Mouse (Mus musculus) thymus, adult 2 months (tissue): ENCODE data around the gene Cyp11a1. TPM values are rescaled to one million over a fixed set of nuclear protein-coding genes. Genes with fewer than 3 reads are reported as not detected.

Experiments
- DNase-seq: peaks from one replicate; pipeline ENCODE4 v3.0.0; 2021
- H3K27ac ChIP-seq: fragments of 200-500 bp; 2 replicates; pipeline ENCODE4 v1.5.1; 2012; ENCODE audit warnings: low read length, control low read depth; ENCODE audit not compliant: control insufficient read depth, insufficient read depth
- H3K27me3 ChIP-seq: fragments of 200-500 bp; 2 replicates; pipeline ENCODE4 v1.6.1; 2012; ENCODE audit warnings: mild to moderate bottlenecking, low read length, moderate library complexity, mixed read lengths; ENCODE audit not compliant: control insufficient read depth, insufficient read depth
- H3K36me3 ChIP-seq: fragments of 200-500 bp; 2 replicates; pipeline ENCODE4 v1.6.1; 2012; ENCODE audit warnings: mild to moderate bottlenecking, low read length, moderate library complexity; ENCODE audit not compliant: control insufficient read depth, insufficient read depth
- H3K4me1 ChIP-seq: fragments of 200-500 bp; replicated peaks from 2 replicates; pipeline ENCODE4 v1.6.1; 2012; ENCODE audit warnings: low read length; ENCODE audit not compliant: control insufficient read depth, insufficient read depth
- H3K4me3 ChIP-seq: fragments of 200-500 bp; 2 replicates; pipeline ENCODE4 v1.5.1; 2012; ENCODE audit warnings: mild to moderate bottlenecking, low read length, control low read depth, moderate library complexity; ENCODE audit not compliant: control insufficient read depth, insufficient read depth
- CTCF ChIP-seq: fragments of 200-500 bp; IDR thresholded peaks from 2 replicates; pipeline ENCODE4 v1.5.1; 2012; ENCODE audit warnings: mild to moderate bottlenecking, control low read depth, low read length, moderate library complexity, borderline replicate concordance; ENCODE audit not compliant: control insufficient read depth, poor library complexity, insufficient read depth; ENCODE audit errors: extremely low read depth
- POLR2A ChIP-seq: fragments of 200-500 bp; IDR thresholded peaks from 2 replicates; pipeline ENCODE4 v1.6.1; 2012; ENCODE audit warnings: mild to moderate bottlenecking, low read length, control low read depth, moderate library complexity; ENCODE audit not compliant: control insufficient read depth, poor library complexity, insufficient read depth; ENCODE audit errors: extremely low read depth
- WGBS: fragments of 180-500 bp; shearing (Covaris S2); methylation state at CpG from one replicate; pipeline ENCODE4 v1.1.7; 2018; 5-methylcytosine and 5-hydroxymethylcytosine counted together
- polyA plus RNA-seq: library from polyadenylated mRNA; depleted of rRNA; stranded (reverse); fragments of >200 nt; gene quantifications from 2 replicates; pipeline ENCODE4 v1.2.3, GENCODE M21; 2012

Cyp11a1 gene
- polyA plus RNA-seq, 1 experiment, result 1.3 TPM

GRCm38 (mm10) chr9:58036961-58037360 is 30.8 kb downstream of the Cyp11a1 start:
- H3K36me3 ChIP-seq, result no peaks in the 10 kb centered on the region
- H3K27me3 ChIP-seq, result no peaks in the 10 kb centered on the region
- no peak overlapping the region for H3K27ac ChIP-seq
- H3K4me3 ChIP-seq, result no peak overlapping the region
- no peak for DNase-seq
- WGBS, result 89% methylated on average over 4 of the region's 4 CpGs
- no peak for TF ChIP-seq POLR2A
- no peak for TF ChIP-seq CTCF
- no peaks in the 10 kb centered on the region for H3K4me1 ChIP-seq

DNA sequence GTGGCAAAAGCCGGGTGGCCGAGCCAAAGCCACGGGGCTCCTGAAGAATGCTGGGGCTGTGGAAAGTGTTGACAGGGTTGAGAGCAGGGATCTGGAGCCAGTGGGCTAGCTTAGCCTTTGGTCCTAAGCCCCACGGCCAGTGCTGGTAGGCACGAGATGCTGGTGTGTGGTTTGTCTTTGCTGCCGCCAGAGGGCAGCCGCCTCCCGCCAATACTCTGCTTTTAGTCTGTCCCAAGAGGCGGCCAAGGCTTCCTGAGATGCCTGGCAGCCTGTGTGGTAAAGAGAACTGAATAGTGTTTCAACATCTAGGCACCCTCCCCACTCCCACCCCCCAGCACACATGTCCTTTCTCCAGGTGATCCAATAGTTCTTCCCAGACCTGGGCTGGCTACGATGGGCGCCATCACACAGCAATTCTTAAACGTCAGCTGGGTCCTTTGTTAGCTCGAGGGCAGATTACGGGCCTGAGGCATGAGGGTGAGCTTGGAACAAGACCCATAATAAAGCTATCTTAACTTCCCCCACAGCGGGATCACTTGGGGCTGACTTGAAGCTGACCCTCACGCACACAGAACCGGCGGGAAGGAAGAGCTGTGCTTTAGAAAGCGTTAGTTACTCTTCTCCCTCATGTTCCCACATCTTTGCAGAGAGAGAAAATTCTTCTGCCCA is 32.4 kb downstream of the Cyp11a1 start:
- Histone ChIP-seq H3K27ac (no peak overlapping the region), H3K36me3 (no peaks in the 10 kb centered on the region), H3K4me1 (no peaks in the 10 kb centered on the region), H3K27me3 (no peaks in the 10 kb centered on the region), H3K4me3 (no peak overlapping the region)
- WGBS, result 47% methylated on average over 19 of the region's 19 CpGs
- DNase-seq, result peak; percentile 59
- TF ChIP-seq CTCF, result peak; percentile 92
- TF ChIP-seq POLR2A, result no peak

DNA sequence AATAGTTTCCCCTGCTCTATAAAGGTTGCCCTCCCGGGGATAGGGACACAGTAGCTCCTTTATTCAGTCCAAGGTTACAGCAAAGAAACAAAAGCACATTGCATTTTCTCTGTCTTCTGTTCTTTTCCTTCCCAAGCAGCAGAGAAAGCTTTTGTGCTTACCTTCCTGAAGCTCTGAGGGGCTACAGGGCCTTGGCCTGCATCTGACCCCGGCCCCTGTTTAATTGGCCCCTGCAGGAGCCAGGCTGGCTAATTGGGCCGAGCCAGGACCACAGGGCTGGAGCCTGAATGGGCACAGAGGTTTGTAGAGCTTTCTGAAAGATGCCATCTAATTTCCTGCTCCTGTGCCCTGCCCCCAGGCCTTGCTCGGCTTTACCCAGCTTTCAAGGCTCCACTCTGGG is 34.8 kb downstream of the Cyp11a1 start:
- no peak overlapping the region for H3K27ac ChIP-seq
- H3K4me1 ChIP-seq, result no peaks in the 10 kb centered on the region
- no peak for DNase-seq
- no peak overlapping the region for H3K4me3 ChIP-seq
- no peak for TF ChIP-seq CTCF
- TF ChIP-seq POLR2A, result no peak
- no peaks in the 10 kb centered on the region for H3K36me3 ChIP-seq
- H3K27me3 ChIP-seq, result no peaks in the 10 kb centered on the region
- WGBS, result 86% methylated on average over 4 of the region's 4 CpGs

- no peaks in the 10 kb centered on the region for H3K36me3 ChIP-seq
- WGBS, result 82% methylated on average over 10 of the region's 10 CpGs
- H3K4me3 ChIP-seq, result no peak overlapping the region
- no peak for DNase-seq
- H3K4me1 ChIP-seq, result no peaks in the 10 kb centered on the region
- TF ChIP-seq POLR2A (no peak), CTCF (no peak)
- H3K27me3 ChIP-seq, result no peaks in the 10 kb centered on the region
- H3K27ac ChIP-seq, result no peak overlapping the region
Measured at GRCm38 (mm10) chr9:58042391-58042790, 36.2 kb downstream of the Cyp11a1 start.

DNA sequence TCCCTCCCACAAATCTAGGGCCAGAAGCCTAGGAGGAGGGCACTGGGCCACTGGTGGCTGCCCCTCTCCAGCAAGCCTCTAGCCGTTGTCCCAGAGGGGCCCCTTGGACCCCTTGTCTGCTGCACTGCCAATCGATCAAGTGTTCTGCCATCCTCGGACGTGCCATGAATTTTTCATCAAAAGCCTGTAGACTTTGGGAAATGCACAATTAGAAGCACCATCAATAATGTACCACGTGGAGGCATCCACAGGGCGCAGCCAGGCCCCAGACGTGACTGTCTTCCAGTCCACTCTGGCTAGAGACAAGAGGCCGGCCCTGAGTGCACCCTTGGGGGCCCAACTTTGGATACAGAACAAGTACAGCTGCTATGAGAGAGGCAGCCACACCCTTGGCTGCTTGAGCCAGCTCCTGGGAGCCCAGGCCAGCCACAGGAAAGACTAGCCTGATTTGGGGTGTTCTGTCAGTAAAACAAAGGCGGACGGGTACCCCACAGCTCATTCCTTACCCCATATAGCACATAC is 37.3 kb downstream of the Cyp11a1 start:
- TF ChIP-seq CTCF (no peak), POLR2A (no peak)
- Histone ChIP-seq H3K36me3 (no peaks in the 10 kb centered on the region), H3K27me3 (no peaks in the 10 kb centered on the region), H3K4me3 (no peak overlapping the region), H3K4me1 (no peaks in the 10 kb centered on the region), H3K27ac (no peak overlapping the region)
- no peak for DNase-seq
- 93% methylated on average over 10 of the region's 10 CpGs for WGBS

- Histone ChIP-seq H3K27ac (no peak overlapping the region), H3K4me1 (no peaks in the 10 kb centered on the region), H3K36me3 (no peaks in the 10 kb centered on the region), H3K27me3 (no peaks in the 10 kb centered on the region), H3K4me3 (no peak overlapping the region)
- WGBS, result 83% methylated on average over 10 of the region's 10 CpGs
- no peak for TF ChIP-seq CTCF
- no peak for TF ChIP-seq POLR2A
- DNase-seq, result no peak
Measured at GRCm38 (mm10) chr9:58044828-58045227, 38.6 kb downstream of the Cyp11a1 start.
